Mouse (Mus musculus): ENCODE measurements around the gene Ppp2r5d.

Gene Ppp2r5d

GRCm38 (mm10) chr17:46679843-46680759, 24.8 kb downstream of the Ppp2r5d start:
- DNase-seq (ENCODE audit: low spot score), result no peak

DNA sequence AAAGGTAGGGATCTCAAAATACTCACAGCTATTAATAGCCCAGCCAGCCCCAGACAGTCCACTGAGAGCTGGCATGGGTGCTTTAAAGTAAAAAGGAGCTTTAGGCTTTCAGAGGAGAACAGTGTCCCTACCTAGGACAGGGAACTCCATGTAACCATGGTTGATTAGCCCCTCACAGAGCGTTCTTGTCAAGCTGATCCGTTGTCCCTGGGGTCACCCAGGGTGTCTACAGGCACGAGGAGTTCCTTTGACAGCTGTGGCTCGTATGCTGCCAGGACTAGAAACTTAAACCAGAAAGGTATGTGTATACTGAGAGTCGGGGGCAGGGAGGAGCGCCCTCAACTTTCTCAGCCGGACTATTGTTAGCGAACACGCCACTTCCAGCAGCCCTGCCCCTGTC, 26.0 kb downstream of the Ppp2r5d start:
- DNase-seq (ENCODE audit: low spot score), result no peak

DNA sequence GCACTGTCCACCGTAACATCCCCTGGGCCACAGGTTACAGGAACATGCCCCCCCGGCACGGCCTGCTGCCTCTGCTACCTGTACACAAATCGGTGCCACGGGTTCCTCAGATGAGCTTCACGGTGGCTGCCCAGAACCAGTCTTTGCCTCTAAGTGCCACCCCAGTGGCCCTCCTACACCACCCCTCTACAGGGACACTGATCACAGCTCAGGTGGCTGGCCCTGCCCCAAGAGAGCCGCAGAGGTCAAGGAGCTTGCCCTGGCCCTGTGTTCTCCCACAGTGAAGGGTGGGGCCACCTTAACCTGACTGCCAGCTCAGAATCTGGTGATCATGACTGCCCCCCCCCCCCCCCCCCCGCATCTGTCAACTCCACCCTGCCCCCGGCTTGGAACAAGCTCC, 26.5 kb downstream of the Ppp2r5d start, which contains the start of gene Mea1:
Mea1 (plus strand) TSS at position 378 of the 400 bp plus-strand sequence.
- DNase-seq (ENCODE audit: low spot score), result peak; percentile 37

DNA sequence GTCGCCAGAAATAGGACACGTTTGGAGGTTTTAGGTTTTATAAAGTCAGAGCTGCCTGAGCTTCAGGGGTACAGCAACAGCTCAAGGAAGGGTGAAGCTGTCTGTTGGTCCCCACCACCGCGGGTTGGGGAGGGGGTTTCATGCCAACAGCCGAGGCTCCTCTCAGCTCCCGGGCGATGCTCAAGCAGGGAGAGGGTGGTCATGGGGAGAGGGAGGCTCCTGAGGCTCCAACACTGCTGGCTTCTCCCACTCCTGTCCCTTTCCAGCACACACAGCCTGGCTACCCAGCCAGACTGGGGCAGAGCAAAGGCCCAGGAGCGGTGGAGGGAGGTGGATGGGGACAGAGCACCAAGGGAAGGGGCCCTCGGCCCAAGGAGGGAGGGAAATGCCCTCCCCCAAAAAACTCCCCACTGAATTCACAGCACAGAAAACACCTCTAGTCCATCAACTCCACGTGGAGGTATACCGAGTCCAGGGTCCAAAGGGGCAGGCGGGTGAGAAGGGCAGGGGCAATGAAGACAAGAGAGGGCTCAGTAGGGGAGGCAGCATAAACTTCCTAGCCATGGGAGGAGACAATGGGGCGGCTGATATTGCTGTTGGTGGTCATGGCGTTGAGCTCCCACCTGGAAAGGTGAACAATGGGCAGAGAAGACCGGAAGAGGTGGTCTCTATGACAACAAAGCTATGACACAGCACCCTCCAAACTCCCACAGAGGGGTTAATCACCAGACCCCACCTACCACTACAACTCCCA, 30.2 kb downstream of the Ppp2r5d start:
- peak; percentile 31 for DNase-seq (ENCODE audit: low spot score)

DNA sequence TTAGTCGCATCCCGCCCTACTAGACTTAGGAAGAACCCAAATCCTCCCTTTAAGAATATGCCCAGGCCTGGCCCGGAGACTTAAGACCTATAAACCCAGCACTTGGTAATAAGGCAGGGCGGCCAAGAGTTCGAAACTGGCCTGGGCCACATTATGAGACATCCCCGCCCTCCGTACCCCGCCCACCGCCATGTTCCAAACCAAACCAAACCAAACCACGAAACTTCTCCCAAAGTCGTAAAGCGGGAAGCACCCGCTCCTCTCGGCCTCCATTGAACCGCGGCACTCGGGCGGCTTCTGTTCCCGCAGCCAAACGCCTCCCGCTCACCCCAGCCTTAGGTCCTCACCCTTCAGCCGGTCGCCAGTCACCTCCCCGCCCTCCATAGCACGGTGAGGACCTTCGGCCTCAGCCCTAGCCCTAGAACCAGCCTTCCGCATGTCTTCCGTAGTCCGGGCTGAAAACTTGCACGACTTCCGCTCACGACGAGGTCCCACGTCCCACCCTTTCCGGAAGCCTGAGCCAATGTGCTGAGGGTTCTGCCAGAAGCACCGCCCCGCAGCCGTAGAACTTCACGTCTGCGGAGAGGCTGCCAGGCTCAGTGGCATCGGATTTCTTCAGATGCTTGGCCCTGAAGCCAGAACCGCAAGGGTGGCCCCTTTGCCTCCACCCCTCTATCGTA, 30.9 kb downstream of the Ppp2r5d start, which contains the start of gene Rrp36:
Rrp36 (minus strand) TSS at position 503 of the 680 bp plus-strand sequence.
- DNase-seq (ENCODE audit: low spot score), result peak; percentile 94

- no peak for DNase-seq (ENCODE audit: low spot score)
These were observed 35.0 kb downstream of the Ppp2r5d start for GRCm38 (mm10) chr17:46669911-46670310.

- no peak for DNase-seq (ENCODE audit: low spot score)
These were observed 37.2 kb downstream of the Ppp2r5d start for GRCm38 (mm10) chr17:46667712-46668111.

DNA sequence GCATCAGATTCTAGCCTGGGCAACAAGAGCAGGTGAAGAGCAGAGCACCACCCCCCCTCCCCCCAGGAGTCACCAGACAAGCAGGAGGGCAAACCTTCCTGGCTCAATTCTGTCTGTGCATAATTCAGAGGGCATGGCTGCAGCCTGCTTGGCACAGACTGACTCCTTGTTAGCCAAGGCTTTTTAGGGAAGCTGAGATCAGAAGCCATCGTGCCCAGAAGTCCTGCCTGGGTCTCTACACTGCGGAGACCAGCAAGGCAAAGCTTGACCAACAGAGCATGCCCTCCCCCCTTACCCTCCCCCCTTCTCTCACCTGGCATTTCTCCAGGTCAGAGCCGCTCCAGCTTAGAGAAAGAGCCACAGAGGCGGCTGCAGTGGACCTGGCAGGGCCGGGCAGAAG, 42.2 kb downstream of the Ppp2r5d start:
- no peak for DNase-seq (ENCODE audit: low spot score)

GRCm38 (mm10) chr17:46661981-46662380, 42.9 kb downstream of the Ppp2r5d start:
- no peak for DNase-seq (ENCODE audit: low spot score)

GRCm38 (mm10) chr17:46661351-46661750, 43.6 kb downstream of the Ppp2r5d start:
- DNase-seq (ENCODE audit: low spot score), result no peak

GRCm38 (mm10) chr17:46656054-46656453, 48.9 kb downstream of the Ppp2r5d start:
- peak; percentile 84 for DNase-seq (ENCODE audit: low spot score)

GRCm38 (mm10) chr17:46651755-46652547, 53.0 kb downstream of the Ppp2r5d start:
- peak; percentile 50 for DNase-seq (ENCODE audit: low spot score)

DNA sequence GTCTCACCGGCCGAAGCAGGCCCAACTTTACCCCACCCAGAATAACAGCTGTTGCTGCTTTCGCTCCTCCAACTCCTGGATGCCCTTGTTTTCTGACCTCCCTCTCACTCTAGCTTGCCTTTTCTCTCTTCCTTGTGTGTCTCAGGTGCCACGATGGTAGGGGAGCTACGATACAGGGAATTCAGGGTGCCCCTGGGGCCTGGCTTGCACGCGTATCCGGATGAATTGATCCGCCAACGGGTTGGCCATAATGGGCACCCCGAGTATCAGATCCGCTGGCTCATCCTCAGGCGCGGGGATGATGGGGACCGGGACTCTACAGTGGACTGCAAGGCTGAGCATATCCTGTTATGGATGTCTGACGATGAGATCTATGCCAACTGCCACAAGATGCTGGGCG, 53.6 kb downstream of the Ppp2r5d start:
- no peak for DNase-seq (ENCODE audit: low spot score)

DNA sequence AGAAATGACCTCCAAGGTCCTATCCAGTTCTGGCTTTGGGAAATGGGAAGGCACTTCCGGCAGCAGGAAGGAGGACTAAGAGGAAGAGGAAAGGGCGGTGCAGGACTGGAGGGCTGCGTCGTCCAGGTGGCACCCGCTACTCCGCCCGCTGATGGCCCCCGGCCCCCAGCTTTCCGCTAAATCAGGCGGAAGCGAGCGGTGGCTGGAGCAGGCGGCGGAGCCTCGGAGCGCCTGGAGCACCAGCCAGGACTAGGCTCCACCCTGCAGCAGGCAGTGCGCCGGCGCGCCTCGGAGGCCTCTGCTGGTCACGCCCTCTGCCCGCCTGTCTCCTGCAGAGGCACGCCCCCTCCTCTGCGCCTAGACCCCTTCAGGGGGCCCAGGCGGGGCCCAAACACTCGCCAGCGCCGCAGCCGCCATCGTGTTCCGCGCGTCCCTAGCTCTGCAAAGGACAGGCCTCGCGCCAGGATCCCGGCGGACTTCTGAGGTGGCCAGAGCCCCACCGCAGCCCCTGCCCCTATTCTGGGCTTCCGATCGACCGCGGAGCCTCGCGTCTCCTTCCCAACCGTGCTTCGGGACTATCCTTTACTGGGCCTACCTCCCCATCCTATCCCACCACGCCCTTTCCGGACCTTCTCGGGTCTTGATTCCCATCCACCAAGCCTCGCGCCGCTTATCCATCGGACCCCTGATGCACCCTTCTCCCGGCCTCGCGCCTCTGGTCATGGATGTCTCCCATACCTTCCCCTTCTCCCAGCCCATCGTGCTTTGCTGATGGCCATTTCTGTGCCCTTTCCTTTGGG, 54.5 kb downstream of the Ppp2r5d start, which contains the start of gene Cul7:
Cul7 (plus strand) TSS at position 106 of the 800 bp plus-strand sequence.
- DNase-seq (ENCODE audit: low spot score), result peak; percentile 96

DNA sequence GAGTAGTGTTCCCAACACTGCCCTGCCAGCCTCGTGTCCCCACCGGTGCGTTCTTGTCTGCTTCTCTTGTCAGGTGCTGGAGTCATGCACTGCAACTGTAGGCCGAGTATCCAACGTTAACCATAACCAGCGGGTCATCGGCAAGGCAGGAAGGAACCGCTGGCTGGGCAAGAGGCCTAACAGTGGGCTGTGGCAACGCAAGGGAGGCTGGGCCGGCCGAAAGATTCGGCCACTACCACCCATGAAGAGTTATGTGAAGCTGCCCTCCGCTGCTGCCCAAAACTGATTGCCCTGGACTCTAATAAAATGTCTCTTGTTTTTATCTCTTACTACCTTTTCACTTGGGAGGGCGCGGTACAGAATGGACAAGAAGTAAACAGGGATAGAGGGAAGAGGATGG, 55.1 kb downstream of the Ppp2r5d start:
- no peak for DNase-seq (ENCODE audit: low spot score)

DNA sequence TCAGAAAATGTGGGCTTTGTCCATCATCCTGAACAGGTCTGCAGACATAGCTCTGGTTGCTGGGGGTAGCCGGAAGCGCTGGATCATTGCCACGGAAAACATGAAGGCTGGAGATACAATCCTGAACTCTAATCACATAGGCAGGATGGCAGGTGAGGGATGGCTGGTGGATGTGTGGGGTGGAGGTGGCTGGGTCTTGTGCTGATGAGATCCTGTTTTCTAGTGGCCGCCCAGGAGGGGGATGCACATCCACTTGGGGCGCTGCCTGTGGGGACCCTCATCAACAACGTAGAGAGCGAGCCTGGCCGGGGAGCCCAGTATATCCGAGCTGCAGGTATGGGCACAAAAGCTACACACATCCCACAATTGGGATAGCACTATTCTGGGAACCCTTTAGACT, 56.5 kb downstream of the Ppp2r5d start:
- DNase-seq (ENCODE audit: low spot score), result no peak

DNA sequence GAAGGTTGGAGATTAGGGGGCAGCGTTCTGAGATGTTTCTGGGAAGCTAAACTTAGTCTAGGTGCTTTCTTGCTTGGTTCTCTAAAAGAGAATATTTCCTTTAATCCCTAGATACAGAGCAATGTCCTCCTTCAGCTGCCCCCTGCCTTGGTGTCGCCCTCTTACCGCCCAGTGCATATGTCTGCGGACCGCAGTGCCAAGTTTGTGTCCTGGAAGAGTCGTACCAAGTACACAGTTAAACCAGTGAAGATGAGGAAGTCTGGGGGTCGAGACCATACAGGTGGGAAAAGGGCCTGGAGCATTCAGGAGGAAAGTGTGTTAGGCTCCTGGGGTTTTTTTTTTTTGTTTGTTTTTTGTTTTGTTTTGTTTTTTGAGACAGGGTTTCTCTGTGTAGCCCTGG, 57.6 kb downstream of the Ppp2r5d start:
- no peak for DNase-seq (ENCODE audit: low spot score)

- DNase-seq (ENCODE audit: low spot score), result no peak
These were observed 58.6 kb downstream of the Ppp2r5d start for GRCm38 (mm10) chr17:46646322-46646662.

DNA sequence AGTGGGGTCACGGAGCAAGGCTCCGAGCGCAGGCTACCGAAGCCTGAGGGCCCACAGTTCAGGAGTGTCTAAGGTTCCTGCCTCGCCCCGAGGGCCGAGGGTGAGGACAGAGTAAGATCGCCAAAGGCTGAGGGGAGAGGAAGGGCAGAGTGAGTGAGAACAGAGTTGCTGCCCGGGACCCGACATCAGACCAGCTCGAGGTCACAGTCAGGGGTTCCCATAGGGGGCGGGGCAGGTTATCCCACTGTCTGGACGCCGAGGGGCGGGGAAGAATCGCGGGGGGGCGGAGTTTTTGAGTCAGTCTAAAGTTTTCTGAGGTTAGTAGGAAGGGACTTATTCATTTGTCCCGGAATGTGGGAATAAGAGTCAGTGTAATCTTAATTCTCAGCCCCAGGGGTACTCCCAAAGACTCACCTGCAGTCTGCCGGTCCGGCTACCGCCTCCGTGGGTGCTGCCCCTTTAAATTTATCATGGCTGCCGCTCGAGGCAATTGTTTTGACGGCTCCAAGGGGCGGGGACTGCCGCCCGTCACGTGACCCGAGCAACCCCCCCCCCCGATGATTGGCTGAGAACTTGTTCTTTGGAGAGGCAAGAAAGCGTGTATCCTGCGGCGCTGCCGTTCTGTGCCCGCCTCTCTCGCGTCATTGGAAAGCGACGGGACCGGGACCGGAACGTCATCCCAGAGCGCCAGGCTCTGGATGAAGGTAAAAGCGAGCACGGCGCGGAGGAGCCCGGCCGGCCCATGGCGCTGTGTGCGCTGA, 59.2 kb downstream of the Ppp2r5d start, which contains the start of the genes Klc4 and Mrpl2:
Klc4 (minus strand) TSS at position 462 of the 761 bp plus-strand sequence.
Mrpl2 (plus strand) TSS at position 669 of the 761 bp plus-strand sequence.
- peak; percentile 99 for DNase-seq (ENCODE audit: low spot score)

Measured in yolk sac, embryonic 10.5 days (tissue).